Mouse (Mus musculus): Measurements from ENCODE around the gene Lrrc8b. TPM values are rescaled to one million over a fixed set of nuclear protein-coding genes. Genes with fewer than 3 reads are reported as not detected.

The Lrrc8b gene
- total and polyA plus RNA-seq, 3 experiments, result 7.4 to 14.0 TPM; not detected in 1

DNA sequence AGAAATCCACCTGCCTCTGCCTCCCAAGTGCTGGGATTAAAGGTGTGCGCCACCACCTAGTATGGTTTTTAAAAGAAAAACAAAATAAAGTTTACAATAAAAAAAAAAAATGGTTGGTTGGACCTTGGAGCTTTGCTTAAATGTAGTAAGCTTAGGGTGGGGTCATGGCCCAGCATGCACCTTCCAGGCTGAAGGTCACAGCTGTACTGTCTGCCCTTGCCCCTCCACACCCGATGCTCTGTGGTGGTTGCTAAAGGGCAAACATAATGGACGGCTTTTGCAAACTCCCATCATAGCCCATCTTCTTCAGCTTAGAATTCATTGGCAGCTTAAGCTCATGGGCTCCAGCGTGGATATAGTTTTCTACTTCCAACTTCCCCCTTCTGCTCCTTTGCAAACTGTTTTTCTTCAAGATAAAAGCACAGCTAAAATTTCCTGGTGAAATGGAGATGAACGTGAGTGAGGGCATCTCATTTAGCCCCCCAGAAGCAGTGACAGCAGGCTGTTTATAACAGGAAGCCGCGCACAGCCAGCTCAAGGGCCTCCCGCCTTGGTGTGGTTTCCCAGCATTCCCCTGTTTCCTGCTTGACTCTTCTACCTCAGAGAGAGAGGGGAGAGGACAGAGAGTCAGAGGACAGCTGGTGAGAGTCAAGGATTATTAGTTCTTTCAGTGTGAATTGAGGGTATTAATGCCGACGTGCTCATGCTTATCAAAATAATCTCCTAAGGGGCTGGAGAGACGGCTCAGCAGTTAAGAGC is 27.7 kb downstream of the Lrrc8b start:
- Histone ChIP-seq H3K4me1 (ENCODE audit: control insufficient read depth in 1 of 2, insufficient read depth in 2 of 2, low read length in 2 of 2) (peaks cover 4 to 23% of the 10 kb centered on the region in 2 experiments; a peak in 3 of 4 replicates), H3K27ac (ENCODE audit: control insufficient read depth, low read depth, low read length) (peak overlapping the region; percentile 94), H3K36me3 (ENCODE audit: control insufficient read depth in 1 of 2, insufficient read depth in 2 of 2, low read length in 2 of 2) (peaks cover 0 to 30% of the 10 kb centered on the region in 2 experiments; a peak in 2 of 4 replicates), H3K4me3 (ENCODE audit: control insufficient read depth in 1 of 2, insufficient read depth in 1 of 2, low read depth in 2 of 2, low read length in 2 of 2) (peak overlapping the region; percentile 46 to 50), H3K27me3 (ENCODE audit: control insufficient read depth in 1 of 2, insufficient read depth in 2 of 2, low read length in 2 of 2) (no peaks in the 10 kb centered on the region), H3K79me2 (ENCODE audit: control insufficient read depth, insufficient read depth, low read length, poor library complexity) (peaks cover 8% of the 10 kb centered on the region; the same call in 1 of the 2 replicates), H3K9ac (ENCODE audit: control insufficient read depth, low read depth, low read length, poor library complexity, severe bottlenecking) (peak overlapping the region; percentile 74), H3K9me3 (replicated peaks; ENCODE audit: insufficient read depth, low read length) (no peaks in the 10 kb centered on the region)
- peak; percentile 80 for DNase-seq (ENCODE audit: low read depth, low spot score)
- TF ChIP-seq EP300 (IDR thresholded peaks at IDR 0.05; ENCODE audit: low read depth in 1 of 2, low read length in 2 of 2) (peak in 1 of 2 experiments; percentile 33; a peak in 1 of 4 replicates), MAFK (IDR thresholded peaks at IDR 0.05; ENCODE audit: borderline replicate concordance, low read depth, low read length) (no peak), GABPA (IDR thresholded peaks at IDR 0.05; ENCODE audit: low read depth, low read length) (no peak), CHD2 (IDR thresholded peaks at IDR 0.05; ENCODE audit: low read length) (no peak), TBP (IDR thresholded peaks at IDR 0.05; ENCODE audit: low read depth, low read length) (peak; percentile 66), SIN3A (IDR thresholded peaks at IDR 0.05; ENCODE audit: low read length) (peak; percentile 49), RAD21 (IDR thresholded peaks at IDR 0.05; ENCODE audit: low read depth, low read length) (no peak), ZC3H11A (IDR thresholded peaks at IDR 0.05; ENCODE audit: low read depth, low read length) (no peak), RCOR1 (IDR thresholded peaks at IDR 0.05; ENCODE audit: low read depth, low read length) (no peak), GATA1 (IDR thresholded peaks at IDR 0.05; ENCODE audit: low read depth, low read length) (0 out of 2 replicates have a peak, but pooled peaks have one; percentile 1), KAT2A (conservative IDR thresholded peaks at IDR 0.05; ENCODE audit: low read depth, low read length) (0 out of 2 replicates have a peak, but pooled peaks have one; percentile 26), MXI1 (IDR thresholded peaks at IDR 0.05; ENCODE audit: low read depth, low read length) (peak; percentile 46; the same call in 1 of the 2 replicates), ZNF384 (IDR thresholded peaks at IDR 0.05; ENCODE audit: low read depth, low read length) (no peak), ETS1 (IDR thresholded peaks at IDR 0.05; ENCODE audit: low read depth, low read length) (peak; percentile 31; the same call in 1 of the 2 replicates), SMC3 (IDR thresholded peaks at IDR 0.05; ENCODE audit: low read depth, low read length) (no peak), NELFE (IDR thresholded peaks at IDR 0.05; ENCODE audit: low read depth, low read length) (peak; percentile 54), ELF1 (IDR thresholded peaks at IDR 0.05; ENCODE audit: low read depth, low read length) (peak; percentile 60), CTCF (IDR thresholded peaks at IDR 0.05 in 2 of 3, conservative IDR thresholded peaks at IDR 0.05 in 1 of 3; ENCODE audit: control insufficient read depth in 1 of 3, insufficient read depth in 1 of 3, low read depth in 2 of 3, low read length in 3 of 3, poor library complexity in 1 of 3, severe bottlenecking in 1 of 3) (no peak), USF2 (IDR thresholded peaks at IDR 0.05; ENCODE audit: borderline replicate concordance in 1 of 2, insufficient read depth in 1 of 2, low read depth in 1 of 2, low read length in 2 of 2) (no peak), ZMIZ1 (IDR thresholded peaks at IDR 0.05; ENCODE audit: low read depth, low read length) (no peak), POLR2A (IDR thresholded peaks at IDR 0.05; ENCODE audit: control insufficient read depth in 1 of 2, insufficient read depth in 1 of 2, low read depth in 1 of 2, low read length in 2 of 2, poor library complexity in 1 of 2) (peak; percentile 47 to 60; a peak in 3 of 4 replicates), MYB (IDR thresholded peaks at IDR 0.05; ENCODE audit: low read depth, low read length) (no peak), JUND (IDR thresholded peaks at IDR 0.05; ENCODE audit: low read depth, low read length) (no peak), POLR2AphosphoS2 (IDR thresholded peaks at IDR 0.05; ENCODE audit: low read length) (no peak), MAX (IDR thresholded peaks at IDR 0.05; ENCODE audit: low read length) (no peak), MEF2A (IDR thresholded peaks at IDR 0.05; ENCODE audit: extremely low read depth, insufficient replicate concordance, low read depth, low read length, poor library complexity, severe bottlenecking) (no peak), HCFC1 (IDR thresholded peaks at IDR 0.05; ENCODE audit: low read depth, low read length) (peak; percentile 70), MYC (IDR thresholded peaks at IDR 0.05; ENCODE audit: low read depth, low read length) (peak; percentile 12; the same call in 1 of the 2 replicates), TAL1 (IDR thresholded peaks at IDR 0.05; ENCODE audit: low read length) (no peak), CHD1 (IDR thresholded peaks at IDR 0.05; ENCODE audit: low read depth, low read length) (no peak), NRF1 (IDR thresholded peaks at IDR 0.05; ENCODE audit: insufficient read depth, low read depth, low read length, poor library complexity, severe bottlenecking) (no peak), E2F4 (IDR thresholded peaks at IDR 0.05; ENCODE audit: borderline replicate concordance, low read depth, low read length) (peak; percentile 72), TCF12 (IDR thresholded peaks at IDR 0.05; ENCODE audit: low read depth, low read length) (peak; percentile 31; the same call in 1 of the 2 replicates), USF1 (IDR thresholded peaks at IDR 0.05; ENCODE audit: low read depth, low read length) (no peak), UBTF (IDR thresholded peaks at IDR 0.05; ENCODE audit: borderline replicate concordance, insufficient read depth, low read depth, low read length) (no peak), ZKSCAN1 (IDR thresholded peaks at IDR 0.05; ENCODE audit: low read depth, low read length) (no peak)
